Mouse (Mus musculus) brain, embryonic 14.5 days (tissue): ENCODE measurements around the gene Ramp2.

Source experiments
- CTCF ChIP-seq: fragments of 200-500 bp; IDR thresholded peaks from 2 replicates; pipeline ENCODE4 v1.5.1; 2012; ENCODE audit warnings: inconsistent platforms, mild to moderate bottlenecking, moderate library complexity, borderline replicate concordance; ENCODE audit not compliant: insufficient read depth, insufficient read length; ENCODE audit errors: extremely low read depth
- POLR2A ChIP-seq: fragments of 200-500 bp; IDR thresholded peaks from 2 replicates; pipeline ENCODE4 v1.6.1; 2012; ENCODE audit warnings: mild to moderate bottlenecking, inconsistent platforms, borderline replicate concordance; ENCODE audit not compliant: poor library complexity, insufficient read depth, insufficient read length, severe bottlenecking; ENCODE audit errors: extremely low read depth

DNA sequence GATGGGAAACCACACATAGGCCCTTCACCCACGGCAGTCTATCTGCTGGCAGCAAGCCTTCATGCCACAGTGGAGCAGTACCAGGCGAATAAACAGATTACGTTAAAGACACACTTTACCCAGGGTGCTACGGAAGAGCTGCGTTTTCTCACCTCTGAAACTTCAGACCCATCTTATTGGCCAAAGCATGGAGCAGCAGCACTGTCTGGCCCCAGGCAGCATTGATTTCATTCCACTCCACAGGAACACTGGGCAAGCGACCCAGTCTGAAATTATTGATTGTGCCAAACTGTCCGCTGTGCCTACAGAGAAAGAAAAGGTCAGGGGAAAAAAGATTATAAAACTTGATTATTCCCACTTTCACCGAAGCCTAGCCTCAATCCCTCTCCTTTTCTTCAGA is 45.4 kb downstream of the Ramp2 start:
- no peak for TF ChIP-seq CTCF
- TF ChIP-seq POLR2A = no peak
